Mouse (Mus musculus) CH12.LX (cell line): ENCODE results near the gene Zglp1. TPM values are rescaled to one million over a fixed set of nuclear protein-coding genes. Genes with fewer than 3 reads are reported as not detected.

Source experiments
- DNase-seq: peaks from one replicate; pipeline ENCODE4 v3.0.0-alpha.2; 2013; ENCODE audit errors: extremely low read depth
- H3K27ac ChIP-seq: 2 replicates; pipeline ENCODE4 v1.5.1; 2012; ENCODE audit warnings: low read depth, mild to moderate bottlenecking, control low read depth, moderate library complexity; ENCODE audit not compliant: insufficient read depth
- H3K27me3 ChIP-seq: replicated peaks from 2 replicates; pipeline ENCODE3; 2012; ENCODE audit warnings: inconsistent platforms
- H3K36me3 ChIP-seq, 2 experiments: replicated peaks in 1 of 2; 2 replicates each; pipeline versions ENCODE3 to v1.6.1; 2012; ENCODE audit warnings: inconsistent platforms in 1 of 2, low read length in 1 of 2, mild to moderate bottlenecking in 1 of 2, mixed read lengths in 1 of 2, moderate library complexity in 1 of 2; ENCODE audit not compliant: control insufficient read depth in 1 of 2, insufficient read depth in 1 of 2
- H3K4me1 ChIP-seq, 2 experiments: 2 replicates each; pipeline ENCODE4 v1.6.1; 2012; ENCODE audit warnings: inconsistent platforms in 1 of 2, moderate library complexity in 1 of 2; ENCODE audit not compliant: insufficient read depth in 2 of 2, control insufficient read depth in 1 of 2
- H3K4me2 ChIP-seq: 2 replicates; pipeline ENCODE4 v1.6.1; 2012; ENCODE audit warnings: low read depth, mild to moderate bottlenecking, control low read depth; ENCODE audit not compliant: poor library complexity, insufficient read depth, severe bottlenecking
- H3K4me3 ChIP-seq, 3 experiments: fragments of 150-350 bp in 1 of 3; sonication (generic) in 1 of 3; replicated peaks in 1 of 3; 2 replicates each; pipeline versions ENCODE3 to v1.5.1; 2011 to 2012; ENCODE audit warnings: low read depth in 2 of 3, low read length in 2 of 3, mild to moderate bottlenecking in 2 of 3, moderate library complexity in 2 of 3, control low read depth in 1 of 3, improper control_type of control experiment in 1 of 3, inconsistent platforms in 1 of 3, mixed read lengths in 1 of 3; ENCODE audit not compliant: poor library complexity in 1 of 3
- H3K79me2 ChIP-seq: replicated peaks from 2 replicates; pipeline ENCODE4 v1.6.1; 2012; ENCODE audit warnings: mild to moderate bottlenecking, moderate library complexity; ENCODE audit not compliant: control insufficient read depth, poor library complexity, insufficient read depth, severe bottlenecking; ENCODE audit errors: extremely low read depth
- H3K9ac ChIP-seq: 2 replicates; pipeline ENCODE4 v1.6.1; 2012; ENCODE audit warnings: low read depth, mild to moderate bottlenecking, control low read depth, moderate library complexity; ENCODE audit not compliant: insufficient read depth
- H3K9me3 ChIP-seq: replicated peaks from 2 replicates; pipeline ENCODE3; 2012; ENCODE audit warnings: low read length, inconsistent platforms, mixed read lengths
- BHLHE40 ChIP-seq: IDR thresholded peaks from 2 replicates; pipeline ENCODE4 v1.6.1; 2011; ENCODE audit warnings: mild to moderate bottlenecking, low read depth, low read length, improper control_type of control experiment
- ELF1 ChIP-seq: IDR thresholded peaks from 2 replicates; pipeline ENCODE4 v1.6.1; 2014; ENCODE audit warnings: low read depth, mild to moderate bottlenecking, inconsistent platforms, low read length, improper control_type of control experiment
- EP300 ChIP-seq: IDR thresholded peaks from 2 replicates; pipeline ENCODE4 v1.6.1; 2011; ENCODE audit warnings: low read length, improper control_type of control experiment
- ETS1 ChIP-seq: conservative IDR thresholded peaks from 2 replicates; pipeline ENCODE4 v1.6.1; 2012; ENCODE audit warnings: low read depth, mild to moderate bottlenecking, inconsistent platforms, low read length, improper control_type of control experiment, moderate library complexity
- HCFC1 ChIP-seq: IDR thresholded peaks from 2 replicates; pipeline ENCODE4 v1.6.1; 2012; ENCODE audit warnings: low read depth, mild to moderate bottlenecking, inconsistent platforms, low read length, improper control_type of control experiment
- IRF4 ChIP-seq: IDR thresholded peaks from 2 replicates; pipeline ENCODE4 v1.6.1; 2014; ENCODE audit warnings: low read depth, mild to moderate bottlenecking, inconsistent platforms, low read length, improper control_type of control experiment
- JUN ChIP-seq: IDR thresholded peaks from 2 replicates; pipeline ENCODE4 v1.6.1; 2011; ENCODE audit warnings: low read depth, mild to moderate bottlenecking, low read length, improper control_type of control experiment, moderate library complexity; ENCODE audit not compliant: insufficient read depth
- KAT2A ChIP-seq: IDR thresholded peaks from 2 replicates; pipeline ENCODE4 v1.6.1; 2012; ENCODE audit warnings: low read length, improper control_type of control experiment, inconsistent platforms; ENCODE audit not compliant: insufficient replicate concordance
- MAFK ChIP-seq: IDR thresholded peaks from 2 replicates; pipeline ENCODE4 v1.6.1; 2011; ENCODE audit warnings: low read length, improper control_type of control experiment; ENCODE audit not compliant: insufficient replicate concordance
- MAZ ChIP-seq: IDR thresholded peaks from 2 replicates; pipeline ENCODE4 v1.6.1; 2012; ENCODE audit warnings: low read depth, mild to moderate bottlenecking, inconsistent platforms, low read length, improper control_type of control experiment, moderate library complexity
- MEF2A ChIP-seq: IDR thresholded peaks from 2 replicates; pipeline ENCODE4 v1.6.1; 2014; ENCODE audit warnings: low read depth, mild to moderate bottlenecking, inconsistent platforms, low read length, improper control_type of control experiment, borderline replicate concordance
- MYC ChIP-seq: IDR thresholded peaks from 2 replicates; pipeline ENCODE4 v1.6.1; 2011; ENCODE audit warnings: low read depth, mild to moderate bottlenecking, improper control_type of control experiment, low read length
- NELFE ChIP-seq: IDR thresholded peaks from 2 replicates; pipeline ENCODE4 v1.6.1; 2011; ENCODE audit warnings: low read depth, low read length, improper control_type of control experiment
- SIN3A ChIP-seq: IDR thresholded peaks from 2 replicates; pipeline ENCODE4 v1.6.1; 2012; ENCODE audit warnings: low read length, improper control_type of control experiment, inconsistent platforms
- SMC3 ChIP-seq: IDR thresholded peaks from 2 replicates; pipeline ENCODE4 v1.6.1; 2011; ENCODE audit warnings: low read depth, low read length, improper control_type of control experiment
- TCF12 ChIP-seq: IDR thresholded peaks from 2 replicates; pipeline ENCODE4 v1.6.1; 2014; ENCODE audit warnings: low read depth, mild to moderate bottlenecking, inconsistent platforms, low read length, improper control_type of control experiment
- UBTF ChIP-seq: IDR thresholded peaks from 2 replicates; pipeline ENCODE4 v1.6.1; 2012; ENCODE audit warnings: low read depth, mild to moderate bottlenecking, inconsistent platforms, low read length, improper control_type of control experiment, moderate library complexity
- USF1 ChIP-seq: IDR thresholded peaks from 2 replicates; pipeline ENCODE4 v1.6.1; 2014; ENCODE audit warnings: low read depth, mild to moderate bottlenecking, inconsistent platforms, low read length, improper control_type of control experiment
- ZC3H11A ChIP-seq: IDR thresholded peaks from 2 replicates; pipeline ENCODE4 v1.6.1; 2012; ENCODE audit warnings: low read depth, mild to moderate bottlenecking, inconsistent platforms, low read length, improper control_type of control experiment
- ZKSCAN1 ChIP-seq: IDR thresholded peaks from 2 replicates; pipeline ENCODE4 v1.6.1; 2012; ENCODE audit warnings: low read depth, inconsistent platforms, low read length, improper control_type of control experiment, borderline replicate concordance
- ZMIZ1 ChIP-seq: IDR thresholded peaks from 2 replicates; pipeline ENCODE4 v1.6.1; 2012; ENCODE audit warnings: low read depth, mild to moderate bottlenecking, inconsistent platforms, low read length, improper control_type of control experiment
- ZNF384 ChIP-seq: IDR thresholded peaks from 2 replicates; pipeline ENCODE4 v1.6.1; 2012; ENCODE audit warnings: low read depth, low read length, improper control_type of control experiment, inconsistent platforms
- dilution Hi-C: fragments of 300-500 bp; cut with MboI; formaldehyde crosslinking; loops from 2 replicates; pipeline ENCODE4 v1.14.3; 2020; ENCODE audit warnings: low sequenced_read_pairs; ENCODE audit not compliant: extremely low pct_unique_long_range_greater_than_20kb, extremely low pct_ligation_motif_present
- in situ Hi-C: fragments of 300-500 bp; cut with MboI; formaldehyde crosslinking; loops from 3 replicates; pipeline ENCODE4 v1.14.3; 2019; ENCODE audit warnings: low sequenced_read_pairs, low pct_ligation_motif_present, low pct_unique_long_range_greater_than_20kb, mixed read lengths
- polyA plus RNA-seq: library from polyadenylated mRNA; unstranded; fragments of >175 nt; gene quantifications from 2 replicates; pipeline ENCODE4 v1.2.1, GENCODE M21; 2012; ENCODE audit warnings: low read depth; ENCODE audit not compliant: insufficient read length
- total RNA-seq, 2 experiments: library from RNA; depleted of rRNA; stranded (reverse); fragments of 300-350 nt in 1 of 2; fragments of >200 nt in 1 of 2; gene quantifications; 2 replicates each; pipeline ENCODE4 v1.2.3; 2012 to 2014

The Zglp1 gene
- total and polyA plus RNA-seq, 3 experiments, result 0.87 to 1.3 TPM; not detected in 1

GRCm38 (mm10) chr9:21104814-21105213 is 37.9 kb upstream of the Zglp1 start:
- H3K9me3 ChIP-seq, result no peaks in the 10 kb centered on the region
- in situ Hi-C loops (no loop called here), dilution Hi-C loops (no loop called here)
- H3K36me3 ChIP-seq, result peaks cover 54 to 72% of the 10 kb centered on the region in 2 experiments
- H3K27me3 ChIP-seq, result no peaks in the 10 kb centered on the region
- TF ChIP-seq MAFK (no peak), ZMIZ1 (no peak), SIN3A (no peak), HCFC1 (no peak), ETS1 (no peak; the same call in 1 of the 2 replicates), ELF1 (peak; percentile 47; the same call in 1 of the 2 replicates), USF1 (no peak), MAZ (no peak), TCF12 (0 out of 2 replicates have a peak, but pooled peaks have one; percentile 52), IRF4 (no peak), EP300 (peak; percentile 34; the same call in 1 of the 2 replicates), BHLHE40 (peak; percentile 73), JUN (no peak), MYC (no peak), MEF2A (peak; percentile 82; the same call in 1 of the 2 replicates)
- no peaks in the 10 kb centered on the region for H3K79me2 ChIP-seq
- DNase-seq, result no peak
- peaks cover 23 to 61% of the 10 kb centered on the region in 2 experiments for H3K4me1 ChIP-seq
- no peak overlapping the region for H3K4me2 ChIP-seq
- H3K27ac ChIP-seq, result peak overlapping the region; percentile 72
- H3K9ac ChIP-seq, result no peak overlapping the region
- no peak overlapping the region for H3K4me3 ChIP-seq

- DNase-seq, result no peak
- Histone ChIP-seq H3K4me2 (no peak overlapping the region), H3K9ac (no peak overlapping the region), H3K79me2 (no peaks in the 10 kb centered on the region), H3K36me3 (peaks cover 31 to 46% of the 10 kb centered on the region in 2 experiments), H3K9me3 (no peaks in the 10 kb centered on the region), H3K27me3 (no peaks in the 10 kb centered on the region), H3K27ac (no peak overlapping the region), H3K4me3 (no peak overlapping the region), H3K4me1 (peaks cover 31 to 86% of the 10 kb centered on the region in 2 experiments)
- no peak for TF ChIP-seq NELFE
- TF ChIP-seq SMC3, result no peak
- TF ChIP-seq UBTF, result no peak
- TF ChIP-seq TCF12, result no peak
- TF ChIP-seq ZNF384, result no peak
- no peak for TF ChIP-seq IRF4
- no peak for TF ChIP-seq ZKSCAN1
- TF ChIP-seq KAT2A, result no peak
- no peak for TF ChIP-seq EP300
- TF ChIP-seq MEF2A, result no peak
- TF ChIP-seq ELF1, result no peak
- no peak for TF ChIP-seq ZC3H11A
- in situ Hi-C loops (no loop called here), dilution Hi-C loops (no loop called here)
Measured at GRCm38 (mm10) chr9:21102076-21102475, 35.2 kb upstream of the Zglp1 start.
